In the genomic region with DNA sequence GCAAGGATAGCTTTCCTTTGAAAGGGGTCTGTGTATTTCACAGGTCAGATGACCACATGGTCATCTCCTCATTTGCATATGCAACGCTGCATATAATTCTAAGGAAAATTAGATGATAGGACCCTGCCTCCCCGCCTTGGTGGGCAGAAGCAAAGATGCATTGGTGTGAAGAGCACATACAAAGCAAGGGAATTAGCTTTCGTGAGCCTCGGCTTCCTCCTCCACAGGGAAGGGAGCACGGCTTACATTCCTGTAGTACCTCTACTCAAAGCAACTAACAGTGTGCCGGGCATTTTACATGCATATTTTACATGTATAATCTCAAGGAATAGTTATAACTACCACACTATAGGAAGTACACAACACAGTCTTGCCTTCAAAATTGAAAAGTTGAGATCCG, we compare ENCODE assay signal across 27 mouse cellular contexts.
"Had no signal": no experiment of that assay in that cellular context is flagged by ENCODE, and none has a peak within 500 bp of the region (broad histone marks: within the 10 kb centered on the region; RNA-seq: fewer than 3 reads in every experiment).

No protein-coding gene starts in this region.

- H3K4me3 ChIP-seq: gastrocnemius, adult 2 months; heart, embryonic 10.5 days; heart, embryonic 12.5 days; hindbrain, embryonic 10.5 days; hindbrain, embryonic 12.5 days; intestine, embryonic 15.5 days; layer of hippocampus, adult 2 months; left cerebral cortex, adult 2 months; limb, embryonic 10.5 days; limb, embryonic 12.5 days; liver, embryonic 13.5 days; liver, embryonic 15.5 days had no signal

- H3K4me1 ChIP-seq: hindbrain, embryonic 12.5 days; liver, embryonic 13.5 days; liver, embryonic 15.5 days had no signal

- H3K9ac ChIP-seq: heart, embryonic 12.5 days; hindbrain, embryonic 12.5 days; hindbrain, embryonic 14.5 days; intestine, embryonic 15.5 days; limb, embryonic 12.5 days; liver, embryonic 13.5 days; liver, embryonic 15.5 days had no signal

- H3K36me3 ChIP-seq: heart, embryonic 10.5 days; heart, embryonic 12.5 days; hindbrain, embryonic 10.5 days; hindbrain, embryonic 12.5 days; intestine, embryonic 15.5 days; limb, embryonic 10.5 days; limb, embryonic 12.5 days; liver, embryonic 13.5 days; liver, embryonic 15.5 days had no signal

- H3K9me3 ChIP-seq: heart, embryonic 10.5 days; heart, embryonic 12.5 days; hindbrain, embryonic 10.5 days; hindbrain, embryonic 12.5 days; intestine, embryonic 15.5 days; limb, embryonic 10.5 days; limb, embryonic 12.5 days; liver, embryonic 13.5 days; liver, embryonic 15.5 days had no signal

- DNase-seq: gastrocnemius, adult 2 months; gastrocnemius, postnatal 10 days; gastrocnemius, postnatal 25 days; heart, postnatal 10 days; heart, postnatal 4 days; kidney, adult 18-20 months; kidney, adult 9 months; kidney, postnatal 10 days; kidney, postnatal 25 days; kidney, postnatal 4 days; liver; liver, embryonic 13.5 days had no signal

- H3K27ac ChIP-seq: hindbrain, embryonic 10.5 days; hindbrain, embryonic 12.5 days; hindbrain, embryonic 14.5 days; intestine, embryonic 15.5 days; layer of hippocampus, adult 2 months; left cerebral cortex, adult 2 months; limb, embryonic 10.5 days; limb, embryonic 12.5 days; liver, embryonic 13.5 days; liver, embryonic 15.5 days had no signal

- ATAC-seq: hindbrain, embryonic 16.5 days; inflammation-experienced regulatory T-cells, adult 6 months; intestine, embryonic 15.5 days; intestine, postnatal 0 days had no signal

- H3K27me3 ChIP-seq: heart, embryonic 12.5 days; hindbrain, embryonic 12.5 days; intestine, embryonic 15.5 days; limb, embryonic 12.5 days; liver, embryonic 13.5 days; liver, embryonic 15.5 days had no signal

- H3K4me2 ChIP-seq: heart, embryonic 12.5 days; hindbrain, embryonic 12.5 days; hindbrain, embryonic 14.5 days; intestine, embryonic 15.5 days; limb, embryonic 12.5 days; liver, embryonic 11.5 days; liver, embryonic 13.5 days; liver, embryonic 15.5 days had no signal
